Mouse (Mus musculus) liver, adult 2 months (tissue): ENCODE results near the gene Tmem171. TPM values are rescaled to one million over a fixed set of nuclear protein-coding genes. Genes with fewer than 3 reads are reported as not detected.
A peak's percentile ranks its signal among the peaks of the same experiment; 100 is the strongest.

Experiments used
- DNase-seq: peaks from one replicate; pipeline ENCODE4 v3.0.0-alpha.2; 2011; ENCODE audit warnings: low read depth, low spot score; ENCODE audit errors: extremely low read depth
- H3K27ac ChIP-seq: fragments of 200-500 bp; replicated peaks from 2 replicates; pipeline ENCODE4 v1.5.1; 2012; ENCODE audit warnings: low read depth, mild to moderate bottlenecking, control low read depth, inconsistent platforms, low read length; ENCODE audit not compliant: insufficient read depth
- H3K27me3 ChIP-seq: fragments of 200-500 bp; 2 replicates; pipeline ENCODE4 v1.6.1; 2012; ENCODE audit warnings: mild to moderate bottlenecking, moderate library complexity, low read length, inconsistent platforms; ENCODE audit not compliant: control insufficient read depth, insufficient read depth
- H3K36me3 ChIP-seq: fragments of 200-500 bp; 2 replicates; pipeline ENCODE4 v1.6.1; 2012; ENCODE audit warnings: low read length, inconsistent platforms; ENCODE audit not compliant: control insufficient read depth, insufficient read depth
- H3K4me1 ChIP-seq: fragments of 200-500 bp; 2 replicates; pipeline ENCODE4 v1.6.1; 2011; ENCODE audit warnings: low read length; ENCODE audit not compliant: control insufficient read depth, insufficient read depth
- H3K4me3 ChIP-seq: fragments of 200-500 bp; 2 replicates; pipeline ENCODE4 v1.5.1; 2011; ENCODE audit warnings: low read depth, mild to moderate bottlenecking, control low read depth, low read length, moderate library complexity; ENCODE audit not compliant: insufficient read depth
- H3K79me2 ChIP-seq: fragments of 200-500 bp; 2 replicates; pipeline ENCODE4 v1.6.1; 2012; ENCODE audit warnings: inconsistent platforms, mild to moderate bottlenecking, low read length, moderate library complexity; ENCODE audit not compliant: control insufficient read depth, insufficient read depth
- H3K9ac ChIP-seq: fragments of 200-500 bp; 2 replicates; pipeline ENCODE4 v1.6.1; 2012; ENCODE audit warnings: low read depth, mild to moderate bottlenecking, control low read depth, inconsistent platforms, low read length
- CTCF ChIP-seq: fragments of 200-500 bp; IDR thresholded peaks from 2 replicates; pipeline ENCODE4 v1.5.1; 2011; ENCODE audit warnings: low read depth, low read length, control low read depth
- POLR2A ChIP-seq: fragments of 200-500 bp; IDR thresholded peaks from 2 replicates; pipeline ENCODE4 v1.6.1; 2011; ENCODE audit warnings: low read length, control low read depth; ENCODE audit not compliant: insufficient read depth; ENCODE audit errors: extremely low read depth
- WGBS: fragments of 180-500 bp; shearing (Covaris S2); methylation state at CpG from one replicate; pipeline ENCODE4 v1.1.7; 2018; 5-methylcytosine and 5-hydroxymethylcytosine counted together
- polyA plus RNA-seq: library from polyadenylated mRNA; depleted of rRNA; stranded (reverse); fragments of >200 nt; gene quantifications from 2 replicates; pipeline ENCODE4 v1.2.3, GENCODE M21; 2012
- total RNA-seq: library from RNA; depleted of rRNA; stranded (reverse); fragments of >200 nt; gene quantifications from 2 replicates; pipeline ENCODE4 v1.2.3, GENCODE M21; 2014

Tmem171 gene
- total and polyA plus RNA-seq, 2 experiments, result 0.38 TPM; not detected in 1

DNA sequence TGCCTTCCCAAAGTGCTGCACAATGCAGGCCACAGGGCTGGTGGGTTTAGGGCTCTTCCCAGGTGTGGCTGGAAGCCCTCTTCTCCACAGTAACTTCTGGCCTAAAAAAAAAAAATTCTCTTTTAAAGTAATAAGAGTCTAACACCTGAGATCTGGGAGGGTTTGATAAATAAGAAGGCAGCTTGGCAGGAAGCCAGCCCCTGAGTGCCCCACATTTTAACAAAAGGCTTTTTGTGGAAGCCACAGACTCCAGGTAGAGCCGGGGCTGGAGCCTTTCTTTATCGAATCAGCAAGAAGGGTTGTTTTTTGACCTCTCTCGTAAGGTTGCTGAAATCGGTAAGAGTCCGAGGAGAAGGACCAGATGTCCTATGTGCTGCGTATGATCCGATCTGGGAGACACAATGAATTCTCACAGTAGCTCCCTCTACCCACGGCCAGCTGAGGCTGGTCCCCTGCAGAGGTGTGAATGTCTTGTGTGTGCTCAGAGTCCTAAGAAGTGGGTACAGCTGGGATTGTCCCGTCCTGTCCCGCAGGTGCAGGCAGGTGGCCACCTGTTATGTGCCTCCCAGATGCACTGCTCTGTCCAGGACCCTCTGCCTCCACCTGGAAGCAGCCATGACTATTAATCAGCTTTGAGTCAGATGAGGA, 6.2 kb upstream of the Tmem171 start:
- Histone ChIP-seq H3K27me3 (no peaks in the 10 kb centered on the region), H3K27ac (no peak overlapping the region), H3K4me3 (no peak overlapping the region), H3K36me3 (no peaks in the 10 kb centered on the region), H3K4me1 (0 out of 2 replicates have a peak, but pooled peaks cover 1% of the 10 kb centered on the region), H3K9ac (no peak overlapping the region), H3K79me2 (no peaks in the 10 kb centered on the region)
- TF ChIP-seq POLR2A, result no peak
- no peak for TF ChIP-seq CTCF
- DNase-seq, result no peak
- 87% methylated on average over 10 of the region's 10 CpGs for WGBS

DNA sequence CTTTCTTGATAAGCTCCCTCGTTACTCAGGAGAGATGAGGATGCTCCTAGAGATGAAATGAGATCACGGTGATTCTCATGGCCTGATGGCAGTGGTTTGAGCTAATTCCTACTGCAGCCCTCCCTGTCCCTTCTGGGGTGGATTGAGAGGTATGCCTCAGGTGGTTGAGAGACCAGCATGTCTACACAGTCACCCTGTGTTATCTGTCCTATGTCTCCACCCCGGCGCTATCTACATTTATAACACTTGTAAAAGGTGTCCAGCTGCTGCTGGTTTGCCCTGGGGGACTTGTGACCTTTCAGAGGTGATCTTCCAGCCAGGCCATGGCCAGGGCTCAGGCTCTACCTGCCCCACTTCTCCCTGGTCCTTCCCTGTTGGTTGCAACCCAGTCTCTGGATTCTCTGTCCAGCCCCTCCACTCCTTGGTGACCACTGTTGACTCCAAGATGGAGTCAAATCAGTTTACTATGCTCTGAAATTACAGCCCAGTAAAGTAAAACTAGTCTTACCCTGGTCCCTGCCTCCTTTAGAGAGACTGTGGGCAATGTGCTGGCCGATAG, 5.4 kb upstream of the Tmem171 start:
- WGBS, result 88% methylated on average over 5 of the region's 5 CpGs
- no peak overlapping the region for H3K4me3 ChIP-seq
- DNase-seq, result no peak
- H3K9ac ChIP-seq, result no peak overlapping the region
- H3K79me2 ChIP-seq, result no peaks in the 10 kb centered on the region
- H3K27me3 ChIP-seq, result no peaks in the 10 kb centered on the region
- H3K4me1 ChIP-seq, result peaks cover 6% of the 10 kb centered on the region
- no peaks in the 10 kb centered on the region for H3K36me3 ChIP-seq
- TF ChIP-seq POLR2A (no peak), CTCF (no peak)
- H3K27ac ChIP-seq, result no peak overlapping the region

DNA sequence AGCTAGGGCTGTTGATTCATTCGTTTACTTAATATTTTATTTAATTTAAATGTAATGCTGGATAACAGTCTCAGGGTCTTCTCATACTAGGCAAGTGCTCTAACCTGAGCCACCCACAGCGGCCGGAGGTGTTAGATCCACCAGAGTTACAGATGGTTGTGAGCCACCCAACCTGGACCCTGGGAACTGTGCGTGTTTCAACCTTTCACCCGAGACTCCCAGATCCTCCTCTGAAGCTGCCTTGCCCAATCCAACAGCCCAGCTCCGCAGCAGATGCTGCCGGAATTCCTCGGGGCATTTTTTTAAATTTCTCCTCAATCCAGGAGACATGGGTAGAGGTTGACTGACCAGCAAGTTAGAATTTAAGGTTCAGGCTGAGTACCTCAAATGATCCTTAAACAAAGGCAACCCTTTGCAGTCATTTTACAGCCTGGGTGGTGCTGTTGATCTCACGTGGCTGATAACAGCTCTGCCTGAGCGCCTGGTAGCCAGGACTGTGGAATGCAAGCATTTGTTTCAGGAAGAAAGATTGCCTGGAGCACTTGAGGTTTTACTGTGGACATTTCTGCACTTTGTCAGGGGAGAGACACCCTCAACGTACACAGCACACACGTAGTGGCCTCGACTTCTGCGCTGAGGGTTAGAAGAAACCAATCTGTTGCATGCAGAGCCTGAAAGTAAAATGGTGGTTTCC, 4.6 kb upstream of the Tmem171 start:
- H3K27ac ChIP-seq, result no peak overlapping the region

DNA sequence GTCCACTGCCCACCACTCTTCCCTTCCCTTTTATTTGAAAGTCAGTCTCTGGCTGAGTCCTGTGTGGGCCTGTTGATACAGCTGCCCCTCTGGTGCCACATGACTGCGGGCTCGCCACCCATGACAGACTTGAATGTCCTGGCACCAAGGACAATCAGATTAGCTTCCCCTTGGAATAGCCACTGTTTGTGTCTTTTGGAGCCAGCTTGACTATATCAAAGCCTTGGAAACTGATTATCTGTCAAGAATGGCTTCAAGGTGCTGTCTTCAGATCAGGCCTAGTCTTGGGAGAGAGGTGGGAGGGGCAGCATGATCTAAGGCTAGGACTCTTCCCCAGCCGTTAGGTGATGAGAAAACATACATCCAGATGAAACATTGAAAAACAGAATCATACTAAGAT, 2.1 kb upstream of the Tmem171 start:
- H3K27me3 ChIP-seq, result no peaks in the 10 kb centered on the region
- no peaks in the 10 kb centered on the region for H3K79me2 ChIP-seq
- TF ChIP-seq POLR2A (no peak), CTCF (no peak)
- DNase-seq, result no peak
- no peaks in the 10 kb centered on the region for H3K36me3 ChIP-seq
- H3K4me3 ChIP-seq, result no peak overlapping the region
- 94% methylated on average over 3 of the region's 3 CpGs for WGBS
- H3K9ac ChIP-seq, result no peak overlapping the region
- H3K4me1 ChIP-seq, result peaks cover 13% of the 10 kb centered on the region
- no peak overlapping the region for H3K27ac ChIP-seq

More for the DNA sequence above, 4.6 kb upstream of the Tmem171 start:
- TF ChIP-seq CTCF, result no peak
- TF ChIP-seq POLR2A, result no peak
- H3K36me3 ChIP-seq, result no peaks in the 10 kb centered on the region
- DNase-seq, result no peak
- no peak overlapping the region for H3K9ac ChIP-seq
- no peak overlapping the region for H3K4me3 ChIP-seq
- WGBS, result 77% methylated on average over 14 of the region's 14 CpGs
- no peaks in the 10 kb centered on the region for H3K79me2 ChIP-seq
- H3K4me1 ChIP-seq, result peaks cover 7% of the 10 kb centered on the region
- no peaks in the 10 kb centered on the region for H3K27me3 ChIP-seq

DNA sequence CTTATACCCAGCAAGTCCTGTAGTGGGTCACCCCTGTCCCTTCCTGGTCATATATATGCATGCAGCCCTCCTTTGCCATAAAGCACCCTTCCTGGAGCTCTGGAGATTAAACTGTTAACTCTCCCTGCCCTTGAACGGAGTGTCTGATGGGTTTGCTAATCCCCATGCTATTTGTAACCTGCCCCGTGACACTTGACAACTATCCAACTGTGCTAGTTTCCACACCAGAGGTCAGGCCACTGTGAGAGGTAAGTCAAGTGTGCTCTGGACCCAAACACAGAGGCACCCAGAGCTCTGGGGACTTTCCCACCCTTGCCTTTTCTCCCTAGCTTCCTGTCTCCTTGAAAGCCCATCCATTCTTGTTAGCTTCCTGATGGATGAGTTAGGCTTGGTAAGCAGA, 912 bp upstream of the Tmem171 start:
- H3K27ac ChIP-seq, result no peak overlapping the region
- H3K27me3 ChIP-seq, result no peaks in the 10 kb centered on the region
- no peak for TF ChIP-seq CTCF
- TF ChIP-seq POLR2A, result no peak

DNA sequence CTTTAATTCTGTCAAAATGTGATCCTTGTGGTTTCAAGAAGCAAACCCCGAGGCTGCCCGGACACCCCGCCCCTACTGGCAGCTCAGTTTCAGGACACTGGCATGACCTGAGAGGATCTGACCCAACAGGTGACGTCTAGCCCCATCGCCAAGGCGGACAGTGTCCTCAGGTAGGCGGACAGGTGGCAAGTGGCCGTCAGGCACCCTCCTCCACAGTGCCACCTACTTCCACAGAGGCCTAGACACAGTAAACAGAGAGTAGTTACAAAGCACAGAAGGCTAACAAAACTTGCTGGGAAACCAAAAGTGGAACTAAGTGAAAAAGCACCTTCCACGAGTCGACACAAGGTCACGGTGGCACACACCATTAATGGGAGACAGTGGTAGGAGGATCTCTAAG, 1.3 kb downstream of the Tmem171 start:
- WGBS, result 25% methylated on average over 11 of the region's 11 CpGs
- Histone ChIP-seq H3K9ac (no peak overlapping the region), H3K27ac (no peak overlapping the region), H3K27me3 (no peaks in the 10 kb centered on the region), H3K4me1 (peaks cover 13% of the 10 kb centered on the region), H3K4me3 (peak overlapping the region; percentile 28), H3K79me2 (no peaks in the 10 kb centered on the region), H3K36me3 (no peaks in the 10 kb centered on the region)
- TF ChIP-seq POLR2A (no peak), CTCF (no peak)
- peak; percentile 70 for DNase-seq

More for the DNA sequence above, 912 bp upstream of the Tmem171 start:
- H3K9ac ChIP-seq, result no peak overlapping the region
- peaks cover 13% of the 10 kb centered on the region for H3K4me1 ChIP-seq
- H3K79me2 ChIP-seq, result no peaks in the 10 kb centered on the region
- peak; percentile 96 for DNase-seq
- H3K4me3 ChIP-seq, result no peak overlapping the region
- 10% methylated on average over 2 of the region's 2 CpGs for WGBS
- no peaks in the 10 kb centered on the region for H3K36me3 ChIP-seq
